Mouse (Mus musculus) cerebellum, adult 2 months (tissue): Measurements from ENCODE around the gene Slc19a3. TPM values are rescaled to one million over a fixed set of nuclear protein-coding genes. Genes with fewer than 3 reads are reported as not detected.
A peak's percentile ranks its signal among the peaks of the same experiment; 100 is the strongest.

Experiments
- DNase-seq, 2 experiments: peaks; one replicate each; pipeline ENCODE4 v3.0.0; 2021
- H3K27ac ChIP-seq: fragments of 200-500 bp; 2 replicates; pipeline ENCODE4 v1.5.1; 2012; ENCODE audit warnings: low read length, control low read depth, inconsistent platforms; ENCODE audit not compliant: insufficient read depth
- H3K27me3 ChIP-seq: fragments of 200-500 bp; 2 replicates; pipeline ENCODE4 v1.6.1; 2012; ENCODE audit warnings: inconsistent platforms, mild to moderate bottlenecking, low read length, moderate library complexity; ENCODE audit not compliant: control insufficient read depth, insufficient read depth
- H3K4me1 ChIP-seq: fragments of 200-500 bp; 2 replicates; pipeline ENCODE4 v1.6.1; 2011; ENCODE audit warnings: low read length; ENCODE audit not compliant: control insufficient read depth, insufficient read depth
- H3K4me3 ChIP-seq: fragments of 200-500 bp; replicated peaks from 2 replicates; pipeline ENCODE3; 2011; ENCODE audit warnings: mild to moderate bottlenecking, low read depth, low read length, control low read depth; ENCODE audit not compliant: insufficient read depth
- CTCF ChIP-seq: fragments of 200-500 bp; IDR thresholded peaks from 2 replicates; pipeline ENCODE4 v1.5.1; 2011; ENCODE audit warnings: low read depth, mild to moderate bottlenecking, control low read depth, low read length, moderate library complexity, borderline replicate concordance; ENCODE audit not compliant: insufficient read depth
- POLR2A ChIP-seq: fragments of 200-500 bp; IDR thresholded peaks from 2 replicates; pipeline ENCODE4 v1.6.1; 2011; ENCODE audit warnings: low read length, control low read depth, borderline replicate concordance; ENCODE audit not compliant: insufficient read depth
- WGBS: fragments of 180-500 bp; shearing (Covaris S2); methylation state at CpG from one replicate; pipeline ENCODE4 v1.1.7; 2018; 5-methylcytosine and 5-hydroxymethylcytosine counted together
- polyA plus RNA-seq: library from polyadenylated mRNA; depleted of rRNA; stranded (reverse); fragments of >200 nt; gene quantifications from 2 replicates; pipeline ENCODE4 v1.2.3, GENCODE M21; 2012; rRNA removed

Gene Slc19a3
- polyA plus RNA-seq, 1 experiment, result 3.5 TPM

- DNase-seq, result no peak
- WGBS, result 90% methylated on average over 9 of the region's 9 CpGs
- H3K4me3 ChIP-seq, result no peak overlapping the region
- TF ChIP-seq POLR2A (no peak), CTCF (no peak)
- no peaks in the 10 kb centered on the region for H3K4me1 ChIP-seq
- peak overlapping the region; percentile 13; the same call in 1 of the 2 replicates for H3K27ac ChIP-seq
- no peaks in the 10 kb centered on the region for H3K27me3 ChIP-seq
These were observed 63.9 kb downstream of the Slc19a3 start for GRCm38 (mm10) chr1:82974342-82974741.

GRCm38 (mm10) chr1:82973901-82974300, 64.3 kb downstream of the Slc19a3 start:
- H3K27ac ChIP-seq, result peak overlapping the region; percentile 13; the same call in 1 of the 2 replicates
- no peaks in the 10 kb centered on the region for H3K27me3 ChIP-seq
- DNase-seq, result no peak
- no peak for TF ChIP-seq POLR2A
- TF ChIP-seq CTCF, result no peak
- no peak overlapping the region for H3K4me3 ChIP-seq
- WGBS, result 73% methylated on average over 6 of the region's 6 CpGs
- no peaks in the 10 kb centered on the region for H3K4me1 ChIP-seq

- no peaks in the 10 kb centered on the region for H3K4me1 ChIP-seq
- WGBS, result 97% methylated on average over 1 of the region's 1 CpGs
- no peak overlapping the region for H3K4me3 ChIP-seq
- H3K27ac ChIP-seq, result no peak overlapping the region
- no peaks in the 10 kb centered on the region for H3K27me3 ChIP-seq
- TF ChIP-seq CTCF, result no peak
- TF ChIP-seq POLR2A, result no peak
- no peak for DNase-seq
These were observed 65.0 kb downstream of the Slc19a3 start for GRCm38 (mm10) chr1:82973244-82973643.

DNA sequence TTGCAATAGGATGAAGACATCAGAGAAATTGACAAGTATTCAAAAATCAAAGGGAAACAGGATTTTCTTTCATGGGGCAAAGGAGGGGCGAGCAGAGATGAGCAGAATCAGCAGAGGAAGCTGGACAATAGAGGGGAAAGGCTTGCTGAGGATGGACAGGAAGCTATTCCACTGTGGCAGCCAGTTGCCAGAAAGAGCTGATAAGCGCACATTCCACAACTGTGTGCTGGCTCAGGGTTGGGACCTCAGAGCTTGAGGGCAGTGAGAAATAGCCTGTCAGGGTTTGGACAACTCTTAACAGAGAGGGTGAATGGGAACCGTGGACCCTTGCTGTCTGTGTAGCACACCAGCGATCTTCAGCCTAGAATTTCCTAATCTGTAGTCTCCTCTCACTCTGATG, 66.2 kb downstream of the Slc19a3 start:
- no peaks in the 10 kb centered on the region for H3K4me1 ChIP-seq
- TF ChIP-seq CTCF (no peak), POLR2A (no peak)
- H3K4me3 ChIP-seq, result no peak overlapping the region
- DNase-seq, result no peak
- no peaks in the 10 kb centered on the region for H3K27me3 ChIP-seq
- H3K27ac ChIP-seq, result no peak overlapping the region
- WGBS, result 63% methylated on average over 4 of the region's 4 CpGs

GRCm38 (mm10) chr1:82966413-82966812, 71.8 kb downstream of the Slc19a3 start:
- no peak overlapping the region for H3K27ac ChIP-seq
- WGBS, result 66% methylated on average over 3 of the region's 3 CpGs
- no peak overlapping the region for H3K4me3 ChIP-seq
- H3K27me3 ChIP-seq, result no peaks in the 10 kb centered on the region
- no peak for DNase-seq
- TF ChIP-seq CTCF (no peak), POLR2A (no peak)
- no peaks in the 10 kb centered on the region for H3K4me1 ChIP-seq

Other genes with a start within 250 kb of the Slc19a3 start
- 43.1 and 47.2 TPM in 2 replicates for gene Agfg1, start 199.0 kb downstream of the Slc19a3 start, polyA plus RNA-seq
- 2.3 and 2.7 TPM in 2 replicates for gene A030005L19Rik, start 125.1 kb downstream of the Slc19a3 start, polyA plus RNA-seq
- 0.20 TPM in 1 of 2 replicates, not detected in the other for gene A030014E15Rik, start 113.5 kb downstream of the Slc19a3 start, polyA plus RNA-seq
- not detected in 2 replicates for gene Gm6217, start 107.0 kb downstream of the Slc19a3 start, polyA plus RNA-seq
- gene A030003K21Rik, start 95.1 kb downstream of the Slc19a3 start, polyA plus RNA-seq, result not detected in 2 replicates
- gene Gm7544, start 82.4 kb downstream of the Slc19a3 start, polyA plus RNA-seq, result not detected in 2 replicates
- gene Gm47955, start 78.2 kb downstream of the Slc19a3 start, polyA plus RNA-seq, result not detected in 2 replicates
- not detected in 2 replicates for gene Gm47959, start 37.9 kb downstream of the Slc19a3 start, polyA plus RNA-seq
- not detected in 2 replicates for gene Krtap28-10, start 4.0 kb upstream of the Slc19a3 start, polyA plus RNA-seq
- not detected in 2 replicates for gene Gm47969, start 6.5 kb upstream of the Slc19a3 start, polyA plus RNA-seq
- gene A030005K14Rik, start 20.9 kb upstream of the Slc19a3 start, polyA plus RNA-seq, result not detected in 2 replicates
- gene Krtap28-13, start 22.5 kb upstream of the Slc19a3 start, polyA plus RNA-seq, result not detected in 2 replicates
- gene Ccl20, start 78.3 kb upstream of the Slc19a3 start, polyA plus RNA-seq, result not detected in 2 replicates
- gene Daw1, start 121.3 kb upstream of the Slc19a3 start, polyA plus RNA-seq, result 0.46 and 0.74 TPM in 2 replicates